Mouse (Mus musculus) heart, adult 2 months (tissue): ENCODE results near the gene Crebzf. TPM values are rescaled to one million over a fixed set of nuclear protein-coding genes. Genes with fewer than 3 reads are reported as not detected.

Source experiments
- DNase-seq, 2 experiments: peaks; one replicate each; pipeline ENCODE4 v3.0.0; 2021
- H3K27ac ChIP-seq: fragments of 200-600 bp; 2 replicates; pipeline ENCODE4 v1.8.1; 2022
- H3K27me3 ChIP-seq: fragments of 200-500 bp; 2 replicates; pipeline ENCODE4 v1.6.1; 2012; ENCODE audit warnings: mild to moderate bottlenecking, low read length, inconsistent platforms, mixed read lengths; ENCODE audit not compliant: control insufficient read depth, insufficient read depth
- H3K36me3 ChIP-seq: fragments of 200-500 bp; 2 replicates; pipeline ENCODE4 v1.6.1; 2012; ENCODE audit warnings: low read length, inconsistent platforms; ENCODE audit not compliant: control insufficient read depth, insufficient read depth
- H3K4me1 ChIP-seq: fragments of 200-500 bp; 2 replicates; pipeline ENCODE4 v1.6.1; 2011; ENCODE audit warnings: low read length; ENCODE audit not compliant: control insufficient read depth, insufficient read depth
- H3K4me3 ChIP-seq: fragments of 200-600 bp; 2 replicates; pipeline ENCODE4 v1.8.1; 2022
- H3K79me2 ChIP-seq: fragments of 200-500 bp; replicated peaks from 2 replicates; pipeline ENCODE4 v1.6.1; 2012; ENCODE audit warnings: mild to moderate bottlenecking, inconsistent platforms, low read length, moderate library complexity, mixed read lengths; ENCODE audit not compliant: control insufficient read depth, insufficient read depth
- H3K9ac ChIP-seq: fragments of 200-500 bp; 2 replicates; pipeline ENCODE4 v1.6.1; 2012; ENCODE audit warnings: low read depth, mild to moderate bottlenecking, control low read depth, inconsistent platforms, low read length, mixed read lengths
- CTCF ChIP-seq: fragments of 200-600 bp; IDR thresholded peaks from 2 replicates; pipeline ENCODE4 v1.8.1; 2022; ENCODE audit warnings: antibody characterized with exemption, mild to moderate bottlenecking, moderate library complexity
- EP300 ChIP-seq: fragments of 200-500 bp; IDR thresholded peaks from 2 replicates; pipeline ENCODE4 v1.6.1; 2011; ENCODE audit warnings: low read depth, low read length, control low read depth; ENCODE audit not compliant: insufficient read depth
- POLR2A ChIP-seq: fragments of 200-500 bp; IDR thresholded peaks from 2 replicates; pipeline ENCODE4 v1.6.1; 2011; ENCODE audit warnings: mild to moderate bottlenecking, low read depth, low read length, control low read depth; ENCODE audit not compliant: insufficient read depth
- WGBS: fragments of 180-500 bp; shearing (Covaris S2); methylation state at CpG from one replicate; pipeline ENCODE4 v1.1.7; 2018; 5-methylcytosine and 5-hydroxymethylcytosine counted together
- intact Hi-C: fragments of 180-260 bp; cut with DNase I; formaldehyde crosslinking; loops from one replicate; pipeline ENCODE4 v1.15.1; 2025
- polyA plus RNA-seq: library from polyadenylated mRNA; depleted of rRNA; stranded (reverse); fragments of >200 nt; gene quantifications from 2 replicates; pipeline ENCODE4 v1.2.3, GENCODE M21; 2012
- total RNA-seq, 2 experiments: library from RNA; stranded (reverse); gene quantifications; 2 replicates each; pipeline ENCODE4 v1.2.3; 2021

Gene Crebzf
- total and polyA plus RNA-seq, 3 experiments = 12.3 to 20.4 (median 18.0) TPM

DNA sequence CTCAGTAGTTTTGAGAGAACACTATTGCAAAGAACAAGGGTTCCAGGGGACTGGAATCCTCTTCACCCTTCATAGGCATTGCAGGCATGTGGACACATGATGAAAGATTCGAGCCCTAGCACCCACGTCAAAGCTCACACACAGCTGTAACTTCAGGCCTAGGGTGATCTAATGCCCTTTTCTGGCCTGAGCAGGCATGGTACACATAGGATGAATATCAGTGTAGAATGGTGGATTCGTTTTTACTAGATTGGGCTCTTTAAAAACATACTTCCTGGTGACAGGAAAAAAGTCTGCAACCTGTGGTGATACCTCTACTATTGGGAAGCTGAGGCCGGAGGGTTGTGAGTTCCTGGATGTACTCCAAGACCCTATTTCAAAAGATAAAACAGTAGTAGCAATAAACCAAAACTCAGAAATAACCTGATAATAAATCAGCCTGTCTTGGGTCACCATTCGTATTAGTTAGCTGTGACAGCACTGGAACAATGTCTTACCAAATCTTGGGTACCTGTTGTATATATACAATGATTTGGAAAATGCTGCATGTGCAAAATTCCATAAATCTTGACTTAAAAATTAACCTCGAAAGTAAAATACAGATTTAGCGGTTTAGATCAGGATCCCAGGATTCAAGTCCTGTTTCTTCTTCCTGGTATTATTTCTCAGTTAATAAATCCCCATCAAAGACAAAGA is 13.8 kb downstream of the Crebzf start:
- intact Hi-C loops = loop anchor here (1.0 to 2.0 kb wide), 2 partner anchors 12 to 29 kb away; partner anchors contain the start of gene Ccdc89
- no peaks in the 10 kb centered on the region for H3K27me3 ChIP-seq
- H3K79me2 ChIP-seq = no peaks in the 10 kb centered on the region
- peak; percentile 32; the same call in 1 of the 2 replicates for TF ChIP-seq POLR2A
- TF ChIP-seq CTCF = no peak
- TF ChIP-seq EP300 = no peak
- WGBS = 10% methylated on average over 7 of the region's 7 CpGs
- no peak for DNase-seq
- H3K27ac ChIP-seq = peak overlapping the region; percentile 92
- H3K4me3 ChIP-seq = peak overlapping the region; percentile 92
- H3K36me3 ChIP-seq = peaks cover 16% of the 10 kb centered on the region
- H3K4me1 ChIP-seq = peaks cover 2% of the 10 kb centered on the region
- no peak overlapping the region for H3K9ac ChIP-seq

DNA sequence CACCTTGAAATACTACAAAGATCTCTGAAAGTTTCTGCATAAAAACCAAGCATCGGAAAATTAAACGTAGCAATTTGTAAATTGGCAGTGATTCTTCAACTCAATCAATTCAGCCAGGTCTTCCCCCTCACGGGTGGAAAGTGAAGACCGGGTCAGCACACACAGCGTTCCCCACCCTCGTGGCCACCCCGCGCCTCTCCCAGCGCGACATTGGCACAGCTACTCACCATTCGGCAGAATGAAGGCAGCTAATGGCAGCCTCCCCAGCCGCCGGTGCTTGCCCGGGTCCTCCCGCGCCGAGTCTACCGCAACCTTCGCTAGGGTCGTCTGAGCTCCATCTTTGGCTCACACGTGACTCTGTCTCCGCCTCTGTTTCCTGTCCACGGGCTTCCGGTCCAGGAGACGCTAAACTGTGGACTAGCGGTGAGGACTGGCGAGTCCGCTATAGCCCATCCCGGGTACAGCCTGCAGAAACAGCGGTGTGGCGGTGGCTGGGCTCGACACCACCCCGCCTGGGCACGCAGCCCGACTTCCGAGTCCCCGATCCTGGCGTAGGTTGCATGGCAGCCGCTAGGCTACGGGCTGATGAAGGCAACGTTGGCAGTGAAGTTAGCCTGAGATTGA is 14.4 kb downstream of the Crebzf start, which contains the start of gene Tmem126a:
TSS of gene Tmem126a (minus strand) at position 385 of the 624 bp plus-strand sequence.
- Histone ChIP-seq H3K4me1 (peaks cover 2% of the 10 kb centered on the region), H3K36me3 (peaks cover 14% of the 10 kb centered on the region), H3K27me3 (no peaks in the 10 kb centered on the region), H3K79me2 (no peaks in the 10 kb centered on the region), H3K4me3 (peak within 1 kb of the TSS; percentile 92), H3K9ac (peak within 1 kb of the TSS; percentile 97), H3K27ac (peak within 1 kb of the TSS; percentile 92)
- WGBS = under 1% methylated on average over 41 of the region's 41 CpGs
- intact Hi-C loops = loop anchor here (1.0 to 2.0 kb wide), 3 partner anchors 13 to 30 kb away; partner anchors contain the start of gene Ccdc89
- TF ChIP-seq CTCF = peak; percentile 54
- peak; percentile 61; the same call in 1 of the 2 replicates for TF ChIP-seq EP300
- peak; percentile 96 for TF ChIP-seq POLR2A
- DNase-seq = peak; percentile 88 to 91

DNA sequence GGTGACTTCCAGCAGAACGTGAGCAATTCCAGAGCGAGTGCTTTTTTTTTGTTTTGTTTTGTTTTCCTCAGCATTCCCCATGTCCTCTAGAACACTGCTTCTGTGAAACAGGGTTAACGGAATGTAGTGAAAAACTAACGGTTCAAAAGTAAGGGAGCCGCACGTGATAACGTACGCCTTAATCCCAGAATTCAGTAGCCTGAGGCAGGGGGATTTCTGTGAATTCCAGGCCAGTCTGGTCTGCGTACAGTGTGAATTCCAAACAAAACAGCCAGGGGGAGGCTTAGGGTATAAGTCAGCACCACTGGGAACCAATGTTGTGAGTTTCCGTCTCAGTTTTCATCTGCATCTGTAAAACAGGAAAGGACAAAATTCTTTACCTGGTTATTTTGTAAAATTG is 15.0 kb downstream of the Crebzf start:
- DNase-seq = no peak
- Histone ChIP-seq H3K4me3 (peak overlapping the region; percentile 92), H3K27ac (peak overlapping the region; percentile 92), H3K79me2 (no peaks in the 10 kb centered on the region), H3K4me1 (peaks cover 2% of the 10 kb centered on the region), H3K9ac (peak overlapping the region; percentile 97), H3K27me3 (no peaks in the 10 kb centered on the region), H3K36me3 (peaks cover 12% of the 10 kb centered on the region)
- intact Hi-C loops = loop anchor here (1.0 to 2.0 kb wide), 2 partner anchors 18 to 31 kb away; partner anchors contain the start of gene Ccdc89
- WGBS = 5% methylated on average over 10 of the region's 10 CpGs
- TF ChIP-seq POLR2A = no peak
- no peak for TF ChIP-seq CTCF
- no peak for TF ChIP-seq EP300

DNA sequence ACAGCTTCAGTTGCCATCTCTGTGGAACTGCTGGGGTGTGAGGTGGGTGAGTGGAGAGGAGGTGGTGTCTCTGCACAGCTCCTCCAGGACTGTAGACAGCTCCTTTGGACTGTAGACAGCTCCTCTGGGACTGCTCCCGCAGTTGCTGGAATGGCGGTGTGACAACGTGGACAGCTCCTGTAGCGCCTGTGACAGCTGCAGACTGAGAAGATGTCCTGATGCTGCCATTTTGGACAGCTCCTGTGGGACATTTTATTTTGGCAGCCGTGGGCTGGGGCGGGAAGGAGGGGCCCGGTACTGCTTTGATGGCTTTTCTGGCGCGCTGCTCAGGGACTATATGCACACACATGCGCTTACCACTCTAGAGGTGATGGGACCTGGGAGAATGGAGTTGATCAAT is 17.8 kb downstream of the Crebzf start:
- intact Hi-C loops = no loop called here
- H3K9ac ChIP-seq = no peak overlapping the region
- H3K4me1 ChIP-seq = peaks cover 2% of the 10 kb centered on the region
- H3K36me3 ChIP-seq = peaks cover 4% of the 10 kb centered on the region
- H3K79me2 ChIP-seq = no peaks in the 10 kb centered on the region
- TF ChIP-seq CTCF = no peak
- no peak for TF ChIP-seq POLR2A
- TF ChIP-seq EP300 = no peak
- no peaks in the 10 kb centered on the region for H3K27me3 ChIP-seq
- H3K27ac ChIP-seq = no peak overlapping the region
- no peak for DNase-seq
- H3K4me3 ChIP-seq = no peak overlapping the region
- WGBS = 36% methylated on average over 10 of the region's 10 CpGs

DNA sequence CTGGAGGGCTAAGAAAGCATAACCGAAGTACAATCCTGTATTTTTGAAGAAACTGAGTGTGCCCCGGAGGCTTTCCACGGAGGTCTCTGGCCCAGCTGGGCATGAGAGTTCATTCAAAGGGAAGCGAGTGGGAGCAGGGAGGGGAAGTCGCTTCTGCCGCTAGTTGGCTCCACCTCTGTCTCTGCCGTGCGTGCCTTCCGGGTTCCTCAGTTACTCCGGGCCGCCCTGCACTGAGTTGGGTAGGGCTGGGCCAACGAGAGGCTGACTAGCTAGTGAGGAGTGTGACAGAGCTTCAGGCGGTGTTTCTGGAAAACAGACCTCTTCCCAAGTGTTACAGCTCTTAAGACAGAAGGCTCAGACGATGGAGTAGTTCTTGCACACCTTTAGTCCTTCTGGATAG is 18.4 kb downstream of the Crebzf start:
- Histone ChIP-seq H3K79me2 (no peaks in the 10 kb centered on the region), H3K27me3 (no peaks in the 10 kb centered on the region), H3K4me1 (peaks cover 2% of the 10 kb centered on the region), H3K9ac (no peak overlapping the region), H3K4me3 (no peak overlapping the region), H3K27ac (no peak overlapping the region), H3K36me3 (no peaks in the 10 kb centered on the region)
- intact Hi-C loops = no loop called here
- TF ChIP-seq EP300 (no peak), CTCF (peak; percentile 58)
- 18% methylated on average over 14 of the region's 14 CpGs for WGBS
- peak; percentile 37 to 49 for DNase-seq

DNA sequence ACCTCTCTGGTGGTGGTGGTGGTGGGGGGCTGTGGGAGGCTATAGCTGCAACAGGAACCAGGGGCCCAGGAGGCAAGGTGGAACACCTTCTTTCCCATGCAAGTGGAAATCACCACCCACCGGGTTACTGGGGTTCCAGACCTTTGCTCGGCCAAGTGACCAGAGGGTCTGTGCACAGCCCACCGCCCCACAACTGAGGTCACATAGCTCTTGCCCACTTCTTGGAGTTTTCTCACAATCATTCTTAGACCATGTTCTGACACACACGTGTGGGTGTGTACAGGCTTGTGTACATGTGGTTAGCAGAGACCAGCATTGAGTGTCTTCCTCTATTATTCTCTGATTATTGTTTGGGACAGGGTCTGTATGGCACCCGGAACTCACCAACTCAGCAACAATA is 18.9 kb downstream of the Crebzf start:
- no peaks in the 10 kb centered on the region; the same call in 1 of the 2 replicates for H3K4me1 ChIP-seq
- H3K27me3 ChIP-seq = no peaks in the 10 kb centered on the region
- 94% methylated on average over 5 of the region's 5 CpGs for WGBS
- no peak overlapping the region for H3K27ac ChIP-seq
- no peaks in the 10 kb centered on the region for H3K79me2 ChIP-seq
- no peak overlapping the region for H3K4me3 ChIP-seq
- no peak for TF ChIP-seq POLR2A
- no peak for TF ChIP-seq CTCF
- TF ChIP-seq EP300 = no peak
- H3K9ac ChIP-seq = no peak overlapping the region
- intact Hi-C loops = no loop called here
- no peaks in the 10 kb centered on the region for H3K36me3 ChIP-seq
- DNase-seq = no peak
